Mouse (Mus musculus) ovary, postnatal 10 days (tissue): ENCODE data around the gene Nim1k.
"Not testable (repeated sequence)": the region's sequence is repeated elsewhere in the genome, so short reads cannot be mapped to it uniquely, and the experiment has no call there.

Experiments
- DNase-seq: peaks from one replicate; pipeline ENCODE4 v3.0.0; 2022; ENCODE audit warnings: low spot score

The Nim1k gene

DNA sequence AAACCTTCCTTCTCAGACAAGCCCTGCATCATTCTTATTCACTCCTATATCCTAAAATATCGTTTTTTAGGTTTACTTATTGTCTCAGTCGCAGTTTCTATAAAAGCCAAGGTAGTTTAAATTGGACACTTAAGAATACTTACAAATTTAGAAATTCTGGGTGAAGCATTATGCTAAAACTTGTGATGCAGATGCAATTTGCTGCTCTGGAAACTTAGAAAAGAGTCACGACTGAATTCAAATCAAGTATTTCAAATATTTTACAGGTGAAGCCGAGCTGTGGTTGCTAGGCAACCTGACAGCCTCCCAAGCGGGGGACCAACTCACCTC, 66.0 kb downstream of the Nim1k start:
- no peak for DNase-seq

DNA sequence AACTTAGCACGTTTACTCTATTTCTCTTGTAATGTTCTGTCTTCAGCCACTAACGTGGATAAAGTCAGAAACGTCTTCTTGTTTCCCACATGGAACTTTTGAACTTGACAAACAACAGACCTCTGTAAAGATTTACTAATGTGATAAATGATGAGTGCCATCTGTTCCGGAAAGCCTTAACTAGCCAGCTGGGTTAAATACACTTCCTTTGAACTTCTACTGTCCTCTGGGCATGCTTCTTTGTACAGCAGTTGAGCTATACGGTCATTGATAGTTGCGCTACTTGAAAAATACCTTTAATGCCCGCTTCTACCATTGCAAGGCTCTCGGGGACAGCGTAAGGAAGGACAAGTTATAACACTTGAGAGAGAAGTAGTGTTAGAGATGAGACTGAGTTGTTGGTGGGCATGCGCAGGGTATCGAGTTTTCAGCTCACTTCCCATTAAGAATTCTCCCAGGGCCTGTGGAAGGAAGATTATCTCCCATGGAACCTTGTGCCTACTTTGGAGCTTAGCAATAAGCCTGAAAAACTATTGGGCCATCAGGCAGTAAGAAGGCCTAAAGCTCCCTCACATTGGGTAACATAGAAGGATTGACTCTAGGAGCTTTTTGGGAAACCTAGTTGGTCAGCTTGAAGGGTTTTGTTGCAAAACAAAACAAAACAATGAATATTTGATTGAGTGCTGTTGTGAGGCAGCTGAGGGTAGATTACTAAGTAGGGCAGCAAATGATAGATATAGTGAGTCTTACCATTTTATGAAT, 71.1 kb downstream of the Nim1k start:
- no peak for DNase-seq

DNA sequence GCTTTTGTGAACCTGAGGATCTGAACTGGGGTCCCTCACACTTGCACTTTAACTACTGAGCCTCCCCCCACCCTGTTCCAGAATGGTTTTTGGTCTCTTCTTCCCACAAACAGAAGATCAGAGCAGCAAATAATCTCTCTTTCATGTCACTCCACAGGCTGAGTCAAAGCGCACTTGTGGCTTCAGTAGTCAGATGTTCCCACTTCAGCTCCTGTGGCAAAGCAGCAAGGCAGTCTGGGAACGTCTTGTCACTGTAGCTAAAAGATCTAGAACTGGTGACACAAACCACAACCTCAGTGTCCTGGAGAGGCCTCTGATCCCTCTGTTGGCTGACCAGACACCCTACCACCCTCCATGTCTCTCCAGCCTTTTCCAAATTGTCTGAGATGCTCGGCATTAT, 74.5 kb downstream of the Nim1k start:
- no peak for DNase-seq

DNA sequence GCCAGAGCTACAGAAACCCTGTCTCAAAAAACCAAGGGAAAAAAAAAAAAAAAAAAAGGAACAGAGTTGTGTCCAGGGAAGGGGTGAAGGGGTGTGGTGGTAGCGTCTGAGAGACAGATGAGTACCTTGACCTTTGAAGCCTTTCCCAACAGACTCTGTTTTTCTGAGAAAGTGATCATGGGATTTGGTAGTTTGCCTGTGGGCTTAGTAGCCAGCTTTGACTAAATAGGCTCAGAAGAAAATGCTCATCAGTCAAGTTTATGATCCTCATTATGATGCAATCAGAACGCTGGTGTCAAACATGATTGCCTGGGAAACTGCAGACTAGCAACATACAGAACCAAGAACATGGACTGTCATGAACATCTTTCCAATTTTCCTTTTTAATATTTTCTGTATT, 76.0 kb downstream of the Nim1k start:
- DNase-seq: no peak

DNA sequence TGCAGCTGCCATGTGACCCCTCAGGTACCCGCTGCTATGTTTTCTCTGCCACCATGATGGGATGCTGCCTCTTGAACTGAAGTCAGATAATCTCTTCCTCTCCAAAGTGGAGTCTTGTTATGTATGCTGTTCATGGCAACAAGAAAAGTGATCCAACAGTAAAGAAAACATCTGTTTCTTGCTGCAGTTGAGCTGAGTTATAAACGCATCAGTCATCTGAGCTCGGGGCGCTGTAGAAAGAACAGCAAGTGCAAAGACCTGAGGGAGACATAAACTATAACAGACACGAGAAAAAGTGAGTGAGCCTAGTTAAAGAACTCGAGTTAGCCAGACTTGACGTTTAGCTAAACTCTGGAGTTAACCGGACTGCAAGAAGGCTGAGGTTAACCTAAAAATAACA, 76.9 kb downstream of the Nim1k start:
- DNase-seq: no peak

DNA sequence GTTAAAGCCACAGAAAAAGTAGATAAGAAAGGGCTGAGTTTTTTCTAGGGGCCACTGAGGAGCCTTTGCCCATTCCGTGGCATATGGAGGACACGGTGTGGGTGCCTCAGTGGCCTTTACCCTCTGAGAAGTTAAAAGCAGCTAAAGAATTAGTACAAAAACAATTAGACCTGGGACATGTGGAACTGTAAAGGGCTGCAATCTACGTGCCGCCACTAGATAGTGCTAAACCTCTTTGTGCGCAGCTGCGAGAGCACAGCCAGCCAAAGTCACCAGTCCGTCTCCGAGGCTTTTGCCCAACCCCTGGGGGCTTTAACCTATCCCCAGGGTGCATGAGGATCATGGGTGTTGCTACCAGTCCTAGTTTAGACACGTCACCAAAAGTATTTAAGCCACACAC, 94.3 kb downstream of the Nim1k start:
- DNase-seq: not testable (repeated sequence)
